Mouse (Mus musculus): Measurements from ENCODE around the gene Lrrc10b. TPM values are rescaled to one million over a fixed set of nuclear protein-coding genes. Genes with fewer than 3 reads are reported as not detected.

The Lrrc10b gene
- total RNA-seq, 4 experiments from 2014 or later = 2.6 to 3.8 (median 3.5) TPM

Other genes with a start within 250 kb of the Lrrc10b start
- 1 to 10 TPM in 3 of 4 experiments, under 1 TPM in 1; 0.94 to 2.0 (median 1.4) TPM for gene Myrf, start 216.7 kb downstream of the Lrrc10b start, total RNA-seq (2022)
- 1 to 10 TPM; 3.3 to 4.4 (median 3.8) TPM for gene Dagla, start 152.6 kb downstream of the Lrrc10b start, total RNA-seq (2022)
- 10 to 100 TPM; 32.9 to 54.6 (median 44.5) TPM for gene Syt7, start 68.4 kb downstream of the Lrrc10b start, total RNA-seq (2022)
- 1 to 10 TPM in 2 of 4 experiments, under 1 TPM in 2; 0.52 to 2.2 (median 1.0) TPM for gene Ppp1r32, start 25.5 kb upstream of the Lrrc10b start, total RNA-seq (2022)
- 10 to 100 TPM; 46.9 to 89.6 (median 65.8) TPM for gene Cpsf7, start 67.8 kb upstream of the Lrrc10b start, total RNA-seq (2022)
- gene Sdhaf2, start 68.7 kb upstream of the Lrrc10b start, total RNA-seq (2022) = 10 to 100 TPM; 57.2 to 75.2 (median 66.6) TPM
- gene Tmem216, start 98.8 kb upstream of the Lrrc10b start, total RNA-seq (2022) = 10 to 100 TPM; 20.9 to 28.1 (median 23.5) TPM
- 10 to 100 TPM; 20.4 to 25.9 (median 22.7) TPM for gene Cyb561a3, start 119.7 kb upstream of the Lrrc10b start, total RNA-seq (2022)
- gene Tmem138, start 119.9 kb upstream of the Lrrc10b start, total RNA-seq (2022) = 10 to 100 TPM in 2 of 4 experiments, 1 to 10 TPM in 2; 9.3 to 16.1 (median 12.2) TPM
- gene Ddb1, start 147.9 kb upstream of the Lrrc10b start, total RNA-seq (2022) = 100 to 1,000 TPM; 281 to 297 (median 289) TPM
- gene Tkfc, start 148.2 kb upstream of the Lrrc10b start, total RNA-seq (2022) = 10 to 100 TPM; 20.6 to 22.2 (median 21.3) TPM
- 1 to 10 TPM in 1 of 4 experiments, under 1 TPM in 2, not detected in 1; 0.06 to 1.7 (median 0.59) TPM for gene Vwce, start 176.7 kb upstream of the Lrrc10b start, total RNA-seq (2022)
- gene Pga5, start 220.6 kb upstream of the Lrrc10b start, total RNA-seq (2022) = not detected
- gene Vps37c, start 231.3 kb upstream of the Lrrc10b start, total RNA-seq (2022) = 10 to 100 TPM; 24.3 to 40.8 (median 25.3) TPM